Mouse (Mus musculus) cortical plate, adult 2 months (tissue): Measurements from ENCODE around the gene Wnt4. TPM values are rescaled to one million over a fixed set of nuclear protein-coding genes. Genes with fewer than 3 reads are reported as not detected.

Experiments
- H3K27ac ChIP-seq: fragments of 200-500 bp; 2 replicates; pipeline ENCODE4 v1.5.1; 2012; ENCODE audit warnings: low read length, control low read depth, inconsistent platforms; ENCODE audit not compliant: insufficient read depth
- H3K4me1 ChIP-seq: fragments of 200-500 bp; 2 replicates; pipeline ENCODE4 v1.6.1; 2011; ENCODE audit warnings: low read length; ENCODE audit not compliant: control insufficient read depth, insufficient read depth
- H3K4me3 ChIP-seq: fragments of 200-500 bp; 2 replicates; pipeline ENCODE4 v1.5.1; 2011; ENCODE audit warnings: mild to moderate bottlenecking, low read length, control low read depth; ENCODE audit not compliant: insufficient read depth
- CTCF ChIP-seq: fragments of 200-500 bp; IDR thresholded peaks from 2 replicates; pipeline ENCODE4 v1.5.1; 2011; ENCODE audit warnings: mild to moderate bottlenecking, control low read depth, low read length; ENCODE audit not compliant: insufficient read depth; ENCODE audit errors: extremely low read depth
- POLR2A ChIP-seq: fragments of 200-500 bp; IDR thresholded peaks from 2 replicates; pipeline ENCODE4 v1.6.1; 2011; ENCODE audit warnings: mild to moderate bottlenecking, low read length, control low read depth; ENCODE audit not compliant: insufficient read depth; ENCODE audit errors: extremely low read depth
- polyA plus RNA-seq: library from polyadenylated mRNA; depleted of rRNA; stranded (reverse); fragments of >200 nt; gene quantifications from 2 replicates; pipeline ENCODE4 v1.2.3, GENCODE M21; 2012

The Wnt4 gene
- polyA plus RNA-seq, 1 experiment: 12.3 TPM

- Histone ChIP-seq H3K4me3 (no peak overlapping the region), H3K4me1 (no peaks in the 10 kb centered on the region), H3K27ac (no peak overlapping the region)
- TF ChIP-seq CTCF (no peak), POLR2A (no peak)
Measured at GRCm38 (mm10) chr4:137313511-137313910, 36.2 kb downstream of the Wnt4 start.

GRCm38 (mm10) chr4:137314561-137314960 lies 37.3 kb downstream of the Wnt4 start:
- H3K4me3 ChIP-seq: no peak overlapping the region
- H3K27ac ChIP-seq: no peak overlapping the region
- H3K4me1 ChIP-seq: no peaks in the 10 kb centered on the region
- TF ChIP-seq CTCF (no peak), POLR2A (no peak)

GRCm38 (mm10) chr4:137315061-137315460 lies 37.8 kb downstream of the Wnt4 start:
- no peaks in the 10 kb centered on the region for H3K4me1 ChIP-seq
- H3K27ac ChIP-seq: no peak overlapping the region
- no peak overlapping the region for H3K4me3 ChIP-seq
- TF ChIP-seq POLR2A (no peak), CTCF (no peak)

- Histone ChIP-seq H3K4me1 (no peaks in the 10 kb centered on the region), H3K4me3 (no peak overlapping the region), H3K27ac (no peak overlapping the region)
- TF ChIP-seq POLR2A (no peak), CTCF (0 out of 2 replicates have a peak, but pooled peaks have one; percentile 10)
Measured at GRCm38 (mm10) chr4:137316027-137316770, 38.9 kb downstream of the Wnt4 start.

GRCm38 (mm10) chr4:137324926-137325325 lies 47.6 kb downstream of the Wnt4 start:
- TF ChIP-seq CTCF (no peak), POLR2A (no peak)
- H3K4me1 ChIP-seq: 0 out of 2 replicates have a peak, but pooled peaks cover 1% of the 10 kb centered on the region
- no peak overlapping the region for H3K27ac ChIP-seq
- H3K4me3 ChIP-seq: no peak overlapping the region

GRCm38 (mm10) chr4:137326494-137326893 lies 49.2 kb downstream of the Wnt4 start:
- Histone ChIP-seq H3K27ac (no peak overlapping the region), H3K4me1 (0 out of 2 replicates have a peak, but pooled peaks cover 1% of the 10 kb centered on the region), H3K4me3 (no peak overlapping the region)
- TF ChIP-seq POLR2A (no peak), CTCF (no peak)

- TF ChIP-seq POLR2A: no peak
- TF ChIP-seq CTCF: no peak
- Histone ChIP-seq H3K4me3 (no peak overlapping the region), H3K27ac (no peak overlapping the region), H3K4me1 (peaks cover 5% of the 10 kb centered on the region; the same call in 1 of the 2 replicates)
Measured at GRCm38 (mm10) chr4:137332051-137332450, 54.8 kb downstream of the Wnt4 start.

- Histone ChIP-seq H3K27ac (no peak overlapping the region), H3K4me3 (no peak overlapping the region), H3K4me1 (peaks cover 9% of the 10 kb centered on the region)
- no peak for TF ChIP-seq POLR2A
- no peak for TF ChIP-seq CTCF
Measured at GRCm38 (mm10) chr4:137336468-137336867, 59.2 kb downstream of the Wnt4 start.

GRCm38 (mm10) chr4:137339415-137339814 lies 62.1 kb downstream of the Wnt4 start:
- no peak overlapping the region for H3K27ac ChIP-seq
- H3K4me3 ChIP-seq: no peak overlapping the region
- peaks cover 13% of the 10 kb centered on the region for H3K4me1 ChIP-seq
- TF ChIP-seq POLR2A (no peak), CTCF (no peak)

- no peak overlapping the region for H3K4me3 ChIP-seq
- H3K27ac ChIP-seq: no peak overlapping the region
- H3K4me1 ChIP-seq: peaks cover 10% of the 10 kb centered on the region
- no peak for TF ChIP-seq CTCF
- no peak for TF ChIP-seq POLR2A
Measured at GRCm38 (mm10) chr4:137342816-137343215, 65.5 kb downstream of the Wnt4 start.
